26 mouse cellular contexts compared by ENCODE assay signal in genomic region chr17:59373505-59374106, GRCm38 (mm10).
DNase-seq lines count a peak whose midpoint lies in the region; ATAC-seq lines count a peak whose summit lies in the region.
"Had no signal": no experiment of that assay in that cellular context is flagged by ENCODE, and none has a peak within 500 bp of the region (broad histone marks: within the 10 kb centered on the region; RNA-seq: fewer than 3 reads in every experiment).

No protein-coding gene starts in this region.

- peak; percentile 54 for DNase-seq in embryonic facial prominence, embryonic 14.5 days (ENCODE audit: low spot score)
- DNase-seq in embryonic facial prominence, embryonic 10.5 days (ENCODE audit: low spot score), result no peak
- DNase-seq in layer of hippocampus, postnatal 10 days (ENCODE audit: low spot score in 2 of 2), result peak; percentile 11 to 26
- no peak for DNase-seq in layer of hippocampus, adult 9-10 months (ENCODE audit: low spot score)
- DNase-seq in Muller cell, postnatal 12 days (ENCODE audit: inconsistent ontology term), result no peak
- DNase-seq: adrenal gland, postnatal 25 days; cerebellum, adult 11-12 months; cerebellum, postnatal 25 days; heart, adult 2 months; heart, postnatal 4 days; kidney, adult 11 months; kidney, postnatal 25 days; lung, embryonic 14.5 days; thymus, postnatal 4 days had no signal

- no peak overlapping the region for H3K4me3 ChIP-seq in embryonic facial prominence, embryonic 14.5 days (ENCODE audit: low read depth, low read length)
- H3K4me3 ChIP-seq in embryonic facial prominence, embryonic 10.5 days, result no peak overlapping the region
- no peak overlapping the region for H3K4me3 ChIP-seq in neural tube, embryonic 14.5 days (ENCODE audit: low read depth, low read length)
- H3K4me3 ChIP-seq in neural tube, embryonic 15.5 days (replicated peaks), result no peak overlapping the region
- H3K4me3 ChIP-seq: embryonic facial prominence, embryonic 12.5 days; erythroblast, embryonic 14.5 days; heart, adult 2 months; heart, embryonic 12.5 days; liver, embryonic 15.5 days; midbrain, embryonic 10.5 days; myocyte; neural tube, embryonic 12.5 days had no signal

- 42% methylated on average over 7 of the region's 7 CpGs for WGBS in embryonic facial prominence, embryonic 14.5 days
- 67% methylated on average over 7 of the region's 7 CpGs for WGBS in embryonic facial prominence, embryonic 10.5 days
- 56% methylated on average over 7 of the region's 7 CpGs for WGBS in neural tube, embryonic 14.5 days
- 50% methylated on average over 7 of the region's 7 CpGs for WGBS in neural tube, embryonic 15.5 days

- H3K4me1 ChIP-seq in embryonic facial prominence, embryonic 14.5 days (ENCODE audit: control insufficient read depth, insufficient read depth, low read length), result no peaks in the 10 kb centered on the region
- 0 out of 2 replicates have a peak, but pooled peaks cover 6% of the 10 kb centered on the region for H3K4me1 ChIP-seq in embryonic facial prominence, embryonic 10.5 days
- no peaks in the 10 kb centered on the region for H3K4me1 ChIP-seq in neural tube, embryonic 14.5 days (ENCODE audit: control insufficient read depth, insufficient read depth, low read length)
- H3K4me1 ChIP-seq in neural tube, embryonic 15.5 days, result 0 out of 2 replicates have a peak, but pooled peaks cover 3% of the 10 kb centered on the region
- H3K4me1 ChIP-seq: heart, embryonic 12.5 days; liver, embryonic 15.5 days; midbrain, embryonic 10.5 days; neural tube, embryonic 12.5 days had no signal

- no peak overlapping the region; the same call in 1 of the 2 replicates for H3K27ac ChIP-seq in embryonic facial prominence, embryonic 14.5 days (replicated peaks; ENCODE audit: low read depth, low read length)
- H3K27ac ChIP-seq in embryonic facial prominence, embryonic 10.5 days (replicated peaks), result no peak overlapping the region
- no peak overlapping the region for H3K27ac ChIP-seq in neural tube, embryonic 14.5 days (ENCODE audit: low read depth, low read length)
- H3K27ac ChIP-seq in neural tube, embryonic 15.5 days (replicated peaks), result no peak overlapping the region
- H3K27ac ChIP-seq: embryonic facial prominence, embryonic 12.5 days; heart, adult 2 months; hindbrain, embryonic 14.5 days; liver, embryonic 15.5 days; midbrain, embryonic 10.5 days; neural tube, embryonic 12.5 days had no signal

- no peaks in the 10 kb centered on the region for H3K27me3 ChIP-seq in embryonic facial prominence, embryonic 14.5 days (replicated peaks; ENCODE audit: control insufficient read depth, insufficient read depth, low read length)
- H3K27me3 ChIP-seq in embryonic facial prominence, embryonic 10.5 days (replicated peaks; ENCODE audit: low read depth, poor library complexity, severe bottlenecking), result no peaks in the 10 kb centered on the region
- no peaks in the 10 kb centered on the region for H3K27me3 ChIP-seq in neural tube, embryonic 14.5 days (ENCODE audit: control insufficient read depth, insufficient read depth, low read length)
- no peaks in the 10 kb centered on the region for H3K27me3 ChIP-seq in neural tube, embryonic 15.5 days (replicated peaks)
- H3K27me3 ChIP-seq: embryonic facial prominence, embryonic 12.5 days; heart, embryonic 12.5 days; liver, embryonic 15.5 days; neural tube, embryonic 12.5 days had no signal

- no peak overlapping the region for H3K4me2 ChIP-seq in embryonic facial prominence, embryonic 14.5 days (ENCODE audit: low read depth, low read length)
- no peak overlapping the region for H3K4me2 ChIP-seq in neural tube, embryonic 14.5 days (ENCODE audit: low read depth, low read length)
- no peak overlapping the region for H3K4me2 ChIP-seq in neural tube, embryonic 15.5 days
- H3K4me2 ChIP-seq: embryonic facial prominence, embryonic 12.5 days; heart, embryonic 12.5 days; hindbrain, embryonic 14.5 days; liver, embryonic 15.5 days; lung, embryonic 14.5 days; neural tube, embryonic 12.5 days had no signal

- peak; percentile 63 for ATAC-seq in embryonic facial prominence, embryonic 14.5 days (ENCODE audit: low read depth)
- ATAC-seq in neural tube, embryonic 14.5 days (ENCODE audit: low read depth), result peak; percentile 46; the same call in 1 of the 2 replicates
- no peak for ATAC-seq in neural tube, embryonic 15.5 days (ENCODE audit: low FRiP score)
- ATAC-seq: inflammation-experienced regulatory T-cells, adult 6 months; midbrain, embryonic 16.5 days had no signal

- H3K9ac ChIP-seq in embryonic facial prominence, embryonic 14.5 days (ENCODE audit: low read depth, low read length), result no peak overlapping the region
- no peak overlapping the region for H3K9ac ChIP-seq in neural tube, embryonic 14.5 days (replicated peaks; ENCODE audit: low read depth, low read length)
- H3K9ac ChIP-seq in neural tube, embryonic 15.5 days (replicated peaks), result no peak overlapping the region
- H3K9ac ChIP-seq: embryonic facial prominence, embryonic 12.5 days; heart, embryonic 12.5 days; hindbrain, embryonic 14.5 days; liver, embryonic 15.5 days; lung, embryonic 14.5 days; neural tube, embryonic 12.5 days had no signal

- no peaks in the 10 kb centered on the region for H3K36me3 ChIP-seq in embryonic facial prominence, embryonic 14.5 days (ENCODE audit: control insufficient read depth, insufficient read depth, low read length)
- H3K36me3 ChIP-seq in embryonic facial prominence, embryonic 10.5 days (replicated peaks), result no peaks in the 10 kb centered on the region
- no peaks in the 10 kb centered on the region for H3K36me3 ChIP-seq in neural tube, embryonic 14.5 days (ENCODE audit: control insufficient read depth, insufficient read depth, low read length)
- no peaks in the 10 kb centered on the region for H3K36me3 ChIP-seq in neural tube, embryonic 15.5 days
- H3K36me3 ChIP-seq: embryonic facial prominence, embryonic 12.5 days; heart, embryonic 12.5 days; liver, embryonic 15.5 days; midbrain, embryonic 10.5 days; neural tube, embryonic 12.5 days had no signal

- no peaks in the 10 kb centered on the region for H3K9me3 ChIP-seq in embryonic facial prominence, embryonic 14.5 days (ENCODE audit: control insufficient read depth, low read length)
- H3K9me3 ChIP-seq in embryonic facial prominence, embryonic 10.5 days, result no peaks in the 10 kb centered on the region
- no peaks in the 10 kb centered on the region for H3K9me3 ChIP-seq in neural tube, embryonic 14.5 days (ENCODE audit: control insufficient read depth, low read length)
- H3K9me3 ChIP-seq in neural tube, embryonic 15.5 days (replicated peaks), result no peaks in the 10 kb centered on the region
- H3K9me3 ChIP-seq: embryonic facial prominence, embryonic 12.5 days; heart, embryonic 12.5 days; liver, embryonic 15.5 days; midbrain, embryonic 10.5 days; neural tube, embryonic 12.5 days had no signal

Comparison
In these comparisons a context has a peak if more than half of its experiments do, and no peak if none do; other contexts are left out.
1. DNase-seq: peak in embryonic facial prominence, embryonic 14.5 days (single experiment) and layer of hippocampus, postnatal 10 days (2 of 2); none in embryonic facial prominence, embryonic 10.5 days (single experiment), layer of hippocampus, adult 9-10 months (single experiment) and Muller cell, postnatal 12 days (single experiment).